Mouse (Mus musculus) kidney, embryonic 14.5 days (tissue): ENCODE data around the gene Ndufs5. TPM values are rescaled to one million over a fixed set of nuclear protein-coding genes. Genes with fewer than 3 reads are reported as not detected.

Experiments used
- ATAC-seq: fragments of 200-750 bp; cut with Nextera tagmentation; 2 replicates; pipeline ENCODE4 v1.8.0; 2017; ENCODE audit warnings: moderate number of reproducible peaks, mild to moderate bottlenecking, moderate TSS enrichment, moderate library complexity; ENCODE audit not compliant: low FRiP score, low TSS enrichment
- H3K27ac ChIP-seq: fragments of 300-500 bp; sonication (generic); 2 replicates; pipeline ENCODE4 v1.5.1; 2014; ENCODE audit warnings: low read depth, mild to moderate bottlenecking, low read length, moderate library complexity, mixed read lengths
- H3K27me3 ChIP-seq: fragments of 300-500 bp; sonication (generic); 2 replicates; pipeline ENCODE4 v1.6.1; 2014; ENCODE audit warnings: mild to moderate bottlenecking, low read length; ENCODE audit not compliant: control insufficient read depth, insufficient read depth
- H3K36me3 ChIP-seq: fragments of 300-500 bp; sonication (generic); 2 replicates; pipeline ENCODE4 v1.6.1; 2014; ENCODE audit warnings: low read length, mixed read lengths; ENCODE audit not compliant: control insufficient read depth, insufficient read depth
- H3K4me1 ChIP-seq: fragments of 300-500 bp; sonication (generic); 2 replicates; pipeline ENCODE4 v1.6.1; 2014; ENCODE audit warnings: low read length, mixed read lengths; ENCODE audit not compliant: control insufficient read depth, insufficient read depth
- H3K4me2 ChIP-seq: fragments of 300-500 bp; sonication (generic); replicated peaks from 2 replicates; pipeline ENCODE4 v1.6.1; 2014; ENCODE audit warnings: low read depth, mild to moderate bottlenecking, low read length
- H3K4me3 ChIP-seq: fragments of 300-500 bp; sonication (generic); 2 replicates; pipeline ENCODE4 v1.5.1; 2014; ENCODE audit warnings: mild to moderate bottlenecking, low read length
- H3K9ac ChIP-seq: fragments of 300-500 bp; sonication (generic); 2 replicates; pipeline ENCODE4 v1.6.1; 2014; ENCODE audit warnings: low read depth, mild to moderate bottlenecking, low read length, moderate library complexity
- H3K9me3 ChIP-seq: fragments of 300-500 bp; sonication (generic); 2 replicates; pipeline ENCODE4 v1.6.1; 2016; ENCODE audit warnings: low read length; ENCODE audit not compliant: control insufficient read depth
- WGBS: fragments of 180-500 bp; shearing (Covaris S2); extraction: QIAGEN DNeasy Blood & Tissue Kit; methylation state at CpG from one replicate; pipeline ENCODE4 v1.1.7; 2014; 5-methylcytosine and 5-hydroxymethylcytosine counted together
- polyA plus RNA-seq: library from polyadenylated mRNA; unstranded; fragments of >200 nt; fragmentation: Nextera tagmentation; extraction: Ambion mirVana; gene quantifications from 2 replicates; pipeline ENCODE4 v1.2.1, GENCODE M21; 2014

The Ndufs5 gene
- polyA plus RNA-seq, 1 experiment from 2014 or later = 321 TPM

DNA sequence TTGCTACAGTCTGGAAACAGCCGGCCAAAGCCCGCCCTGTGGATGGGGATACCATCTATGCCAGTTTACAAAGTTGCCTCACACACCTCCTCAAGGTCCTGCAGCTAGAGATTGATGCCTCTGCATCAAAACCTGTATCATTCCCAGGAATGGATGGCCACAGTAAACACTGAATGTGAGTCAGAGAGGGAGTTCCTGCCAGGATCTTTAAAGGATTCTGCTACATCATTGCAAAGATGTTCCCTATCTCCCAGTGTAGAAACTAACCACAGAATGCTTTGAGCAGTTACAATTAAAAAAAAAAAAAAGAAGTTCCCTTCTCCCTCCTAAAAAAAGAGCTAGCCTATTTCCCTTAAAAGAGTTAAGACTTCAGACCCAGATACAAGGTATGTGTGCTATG is 12.7 kb downstream of the Ndufs5 start:
- no peak for ATAC-seq
- WGBS = 89% methylated on average over 2 of the region's 2 CpGs
- no peaks in the 10 kb centered on the region for H3K27me3 ChIP-seq

DNA sequence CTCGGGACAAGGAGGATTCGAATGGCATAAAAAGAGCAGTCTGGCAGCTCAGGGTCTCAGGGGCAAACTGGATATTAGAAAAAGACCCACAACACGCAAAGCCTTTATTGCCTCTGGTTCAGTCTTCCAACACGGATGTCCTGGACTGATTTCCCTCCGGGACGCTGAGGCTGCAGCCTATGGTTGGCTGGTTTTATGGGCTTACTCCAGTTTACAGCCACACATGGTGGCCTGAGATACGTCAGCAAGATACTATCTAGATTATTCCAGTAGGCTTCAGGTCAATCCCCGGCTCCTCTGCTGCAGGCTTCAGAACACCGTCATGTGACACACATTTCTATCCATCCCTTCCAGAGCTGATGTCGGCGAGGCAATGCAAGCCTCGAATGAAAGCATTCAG is 24.6 kb downstream of the Ndufs5 start:
- Histone ChIP-seq H3K36me3 (no peaks in the 10 kb centered on the region), H3K27me3 (no peaks in the 10 kb centered on the region), H3K4me2 (no peak overlapping the region), H3K4me3 (no peak overlapping the region), H3K4me1 (no peaks in the 10 kb centered on the region), H3K27ac (no peak overlapping the region), H3K9me3 (no peaks in the 10 kb centered on the region), H3K9ac (no peak overlapping the region)
- WGBS = 43% methylated on average over 12 of the region's 12 CpGs
- ATAC-seq = no peak

More for the DNA sequence above, 12.7 kb downstream of the Ndufs5 start:
- no peak overlapping the region for H3K27ac ChIP-seq
- H3K9ac ChIP-seq = no peak overlapping the region
- H3K4me2 ChIP-seq = no peak overlapping the region
- H3K9me3 ChIP-seq = no peaks in the 10 kb centered on the region
- no peak overlapping the region for H3K4me3 ChIP-seq
- no peaks in the 10 kb centered on the region for H3K4me1 ChIP-seq
- H3K36me3 ChIP-seq = no peaks in the 10 kb centered on the region

DNA sequence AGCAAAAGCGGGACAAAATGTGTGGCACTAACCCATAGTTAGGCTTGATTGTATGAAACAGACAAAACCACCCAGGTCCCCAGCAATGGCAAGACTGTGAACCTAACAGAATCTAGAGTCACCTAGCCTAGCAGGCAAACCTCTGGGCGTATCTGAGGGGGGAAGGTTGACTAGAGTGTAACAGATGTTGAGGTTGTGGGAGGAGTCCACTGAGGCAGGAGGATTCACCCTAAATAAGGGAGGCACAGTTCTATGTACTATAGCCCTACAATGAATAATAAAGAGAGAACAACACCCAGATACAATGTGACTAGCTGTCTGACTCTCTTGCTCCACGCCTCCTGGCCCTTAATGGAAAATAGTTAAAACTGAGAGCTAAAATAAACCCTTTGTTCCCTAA is 25.9 kb downstream of the Ndufs5 start:
- H3K27me3 ChIP-seq = no peaks in the 10 kb centered on the region
- 85% methylated on average over 3 of the region's 3 CpGs for WGBS

DNA sequence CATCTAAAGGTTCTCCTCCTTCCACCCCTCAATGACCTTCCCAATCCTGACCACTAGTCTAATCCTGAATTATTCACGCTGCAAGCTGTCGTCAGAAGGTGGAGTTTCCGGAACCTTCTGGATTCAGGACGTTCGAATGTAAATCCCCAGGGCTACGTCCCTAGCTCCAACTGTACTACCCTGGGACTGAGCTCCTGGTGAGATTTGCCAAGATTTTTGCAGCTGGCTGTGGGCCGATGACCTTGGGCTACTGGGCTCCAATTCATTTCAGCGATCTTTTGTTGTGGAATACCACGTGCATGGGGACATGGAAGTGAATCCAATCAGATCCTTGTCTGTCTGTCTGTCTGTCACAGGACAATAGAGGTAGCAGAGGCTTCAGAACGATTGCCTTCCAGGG is 27.7 kb downstream of the Ndufs5 start:
- Histone ChIP-seq H3K4me3 (no peak overlapping the region), H3K27me3 (peaks cover 6% of the 10 kb centered on the region; the same call in 1 of the 2 replicates), H3K9me3 (no peaks in the 10 kb centered on the region), H3K36me3 (no peaks in the 10 kb centered on the region), H3K9ac (no peak overlapping the region), H3K27ac (no peak overlapping the region), H3K4me2 (no peak overlapping the region), H3K4me1 (peaks cover 7% of the 10 kb centered on the region; the same call in 1 of the 2 replicates)
- 87% methylated on average over 10 of the region's 10 CpGs for WGBS
- no peak for ATAC-seq

More for the DNA sequence above, 25.9 kb downstream of the Ndufs5 start:
- H3K9ac ChIP-seq = no peak overlapping the region
- no peak overlapping the region for H3K4me2 ChIP-seq
- no peaks in the 10 kb centered on the region for H3K4me1 ChIP-seq
- H3K9me3 ChIP-seq = no peaks in the 10 kb centered on the region
- no peak overlapping the region for H3K27ac ChIP-seq
- no peak for ATAC-seq
- H3K36me3 ChIP-seq = no peaks in the 10 kb centered on the region
- H3K4me3 ChIP-seq = no peak overlapping the region

DNA sequence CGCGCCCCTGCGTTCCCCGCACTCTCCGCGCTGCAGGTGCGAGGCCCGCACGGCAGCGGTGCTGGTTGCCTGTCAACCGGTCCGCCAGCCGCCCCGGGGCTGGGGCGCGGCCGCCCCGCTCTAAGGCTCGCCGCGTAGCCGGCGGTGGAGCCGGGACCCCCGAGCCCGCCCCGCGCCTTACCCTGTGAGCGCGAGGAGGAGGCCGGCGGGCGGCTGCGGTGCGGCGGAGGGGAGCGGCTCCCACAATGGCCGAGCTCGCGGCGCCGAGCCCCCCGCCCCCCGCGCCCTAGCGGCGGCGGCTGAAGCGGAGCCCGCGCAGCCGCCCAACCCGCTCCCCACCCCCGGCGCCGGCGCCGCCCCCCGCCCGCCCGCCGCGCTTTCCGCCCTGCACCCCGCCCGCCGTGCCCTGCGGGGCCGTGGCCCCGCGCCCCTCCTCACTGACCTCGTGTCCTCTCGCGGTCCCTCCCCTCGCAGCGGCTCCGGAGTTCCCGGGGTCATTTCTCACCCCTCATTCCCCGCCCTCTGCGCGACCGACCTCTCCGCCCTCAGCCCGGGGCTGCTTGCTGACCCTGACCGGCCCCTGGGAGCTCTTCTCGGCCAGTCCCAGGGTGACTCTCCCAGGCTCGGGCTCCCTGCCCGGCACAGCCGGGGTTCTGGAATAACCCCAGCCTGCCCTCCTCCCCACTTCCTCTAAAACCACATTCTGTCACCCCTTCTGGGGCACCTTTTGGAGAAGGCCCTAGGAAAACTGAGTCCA is 30.8 kb downstream of the Ndufs5 start:
- Histone ChIP-seq H3K4me3 (peak overlapping the region; percentile 66), H3K27me3 (peaks cover 10% of the 10 kb centered on the region; the same call in 1 of the 2 replicates), H3K9me3 (no peaks in the 10 kb centered on the region), H3K27ac (no peak overlapping the region), H3K4me2 (peak overlapping the region; percentile 98), H3K9ac (peak overlapping the region; percentile 72), H3K36me3 (no peaks in the 10 kb centered on the region), H3K4me1 (peaks cover 7% of the 10 kb centered on the region; the same call in 1 of the 2 replicates)
- ATAC-seq = peak; percentile 70
- under 1% methylated on average over 46 of the region's 89 CpGs for WGBS

DNA sequence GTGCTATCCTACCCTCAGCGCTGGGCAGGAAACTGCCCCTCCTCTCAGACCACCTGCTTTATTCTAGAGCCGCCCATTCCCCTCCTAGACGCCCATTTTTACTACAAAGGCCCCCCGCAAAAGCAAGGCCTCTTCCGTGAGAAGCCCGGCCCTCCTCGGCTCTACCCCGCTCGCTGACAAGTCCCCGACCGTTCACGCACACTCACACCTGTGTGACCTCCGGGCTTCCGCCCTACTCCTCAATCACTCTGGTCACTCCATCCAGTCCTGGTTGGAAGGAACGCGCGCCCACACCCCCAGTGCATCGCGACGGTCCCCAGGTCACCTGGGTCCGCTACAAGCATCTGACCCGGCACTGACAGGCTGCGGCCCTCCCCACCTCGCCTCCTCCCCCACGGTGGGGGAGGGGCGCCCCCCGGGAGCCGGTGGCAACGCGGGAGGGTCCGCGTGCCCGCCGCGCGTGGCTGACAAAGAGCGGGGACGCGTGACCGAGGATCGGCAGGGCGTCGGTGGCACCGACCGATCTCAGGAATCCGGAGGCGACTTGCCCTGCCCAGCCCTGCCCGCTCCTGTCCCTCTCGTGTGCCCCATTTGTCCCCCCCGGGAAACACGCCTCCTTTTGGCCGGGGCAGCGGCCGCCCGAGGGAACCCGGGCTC is 31.5 kb downstream of the Ndufs5 start:
- no peak overlapping the region for H3K27ac ChIP-seq
- H3K27me3 ChIP-seq = peaks cover 10% of the 10 kb centered on the region; the same call in 1 of the 2 replicates
- H3K9me3 ChIP-seq = no peaks in the 10 kb centered on the region
- H3K4me3 ChIP-seq = peak overlapping the region; percentile 66
- peak overlapping the region; percentile 98 for H3K4me2 ChIP-seq
- peak overlapping the region; percentile 72 for H3K9ac ChIP-seq
- ATAC-seq = peak; percentile 57
- H3K4me1 ChIP-seq = peaks cover 7% of the 10 kb centered on the region; the same call in 1 of the 2 replicates
- H3K36me3 ChIP-seq = no peaks in the 10 kb centered on the region
- under 1% methylated on average over 52 of the region's 56 CpGs for WGBS

DNA sequence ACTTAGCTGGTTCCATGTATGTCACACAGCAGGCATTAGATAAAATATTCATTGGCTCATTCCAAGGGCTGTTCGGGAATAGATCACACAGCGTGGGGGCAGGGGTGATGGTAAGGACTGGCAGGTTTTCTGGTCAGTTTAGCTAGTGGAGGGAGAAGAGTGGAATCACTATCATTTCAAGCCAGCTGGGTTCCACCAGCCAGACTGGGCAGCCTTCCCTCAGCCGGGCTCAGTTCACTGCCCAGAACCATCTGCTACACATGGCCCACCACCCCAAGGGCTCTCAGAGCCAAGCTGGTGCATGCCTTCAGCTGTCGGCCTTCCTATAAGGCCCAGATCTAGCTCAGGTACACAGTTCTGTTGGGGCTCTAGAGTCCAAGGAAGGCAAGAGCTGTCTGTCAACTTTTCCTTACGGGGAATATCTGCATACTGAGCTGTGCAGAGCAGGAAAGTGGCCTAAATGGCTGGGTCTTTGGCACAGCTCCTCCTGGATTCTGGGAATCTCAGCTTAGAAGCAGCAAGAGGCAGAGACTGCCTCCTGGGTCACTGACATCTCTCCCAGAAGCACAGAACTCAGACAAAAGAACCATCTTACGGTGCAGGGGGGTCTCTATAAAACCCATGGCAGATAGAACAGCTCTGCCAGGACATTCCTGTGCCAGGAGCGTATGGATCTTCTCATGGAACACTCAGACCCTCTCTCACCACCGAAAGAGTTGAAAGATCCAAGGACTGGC is 32.3 kb downstream of the Ndufs5 start:
- WGBS = 59% methylated on average over 8 of the region's 8 CpGs
- H3K4me3 ChIP-seq = no peak overlapping the region
- H3K9me3 ChIP-seq = no peaks in the 10 kb centered on the region
- H3K4me1 ChIP-seq = peaks cover 13% of the 10 kb centered on the region; the same call in 1 of the 2 replicates
- no peaks in the 10 kb centered on the region for H3K36me3 ChIP-seq
- no peak overlapping the region for H3K9ac ChIP-seq
- H3K27ac ChIP-seq = no peak overlapping the region
- ATAC-seq = no peak
- peaks cover 10% of the 10 kb centered on the region; the same call in 1 of the 2 replicates for H3K27me3 ChIP-seq
- H3K4me2 ChIP-seq = peak overlapping the region; percentile 98

DNA sequence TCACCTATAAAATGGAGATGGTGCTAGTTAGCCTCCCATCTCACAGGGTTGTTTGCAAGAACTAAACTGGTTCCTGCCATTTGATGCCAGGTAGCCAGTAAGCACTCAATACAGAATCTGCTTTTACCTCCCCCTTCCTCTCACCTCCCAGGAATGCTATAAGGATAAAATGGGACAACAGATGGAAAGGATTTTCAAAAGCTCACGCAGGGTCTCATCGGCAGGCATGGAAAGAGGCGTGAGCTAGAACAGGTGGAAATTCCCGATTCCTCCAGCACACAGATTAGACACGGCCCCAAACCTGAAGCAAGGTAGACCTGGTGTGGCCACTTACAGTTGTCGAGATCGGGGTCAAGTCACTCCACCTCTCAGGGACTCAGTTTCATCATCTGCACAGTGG is 33.0 kb downstream of the Ndufs5 start:
- H3K9me3 ChIP-seq = no peaks in the 10 kb centered on the region
- H3K27ac ChIP-seq = no peak overlapping the region
- H3K4me3 ChIP-seq = no peak overlapping the region
- ATAC-seq = no peak
- WGBS = 85% methylated on average over 7 of the region's 7 CpGs
- H3K36me3 ChIP-seq = no peaks in the 10 kb centered on the region
- H3K4me1 ChIP-seq = peaks cover 13% of the 10 kb centered on the region; the same call in 1 of the 2 replicates
- peaks cover 10% of the 10 kb centered on the region; the same call in 1 of the 2 replicates for H3K27me3 ChIP-seq
- H3K9ac ChIP-seq = no peak overlapping the region
- no peak overlapping the region for H3K4me2 ChIP-seq
